Mouse (Mus musculus): ENCODE measurements at regions not wholly inside any gene's neighbourhood (a gene's known extent, or its start where the extent isn't known, plus 50 kb on each side); places are given as distances from the start of the nearest gene placed in this dataset.
"Not testable (repeated sequence)": the region's sequence is repeated elsewhere in the genome, so short reads cannot be mapped to it uniquely, and the experiment has no call there.

DNA sequence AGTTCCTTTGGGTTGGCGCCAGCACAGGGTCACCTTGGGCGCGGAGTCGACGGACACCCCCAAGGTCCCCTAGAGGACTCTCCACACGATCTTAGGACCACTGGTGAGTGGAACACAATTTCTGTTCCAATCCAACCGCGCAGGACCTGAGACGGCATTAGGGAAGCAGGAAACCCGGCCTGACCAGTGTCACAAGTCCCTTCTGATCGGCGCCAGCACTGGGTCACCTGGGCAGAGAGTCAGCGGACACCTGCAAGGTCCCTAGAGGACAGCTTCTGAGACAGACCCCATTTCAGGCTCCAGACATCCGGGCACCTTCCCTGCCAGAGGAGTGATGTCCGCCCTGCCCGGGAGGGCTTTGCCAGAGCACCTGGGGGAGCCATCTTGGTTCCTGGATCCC lies 74.2 kb upstream of the Cdh13 start:
- DNase-seq (ENCODE audit: low read depth, low spot score) = not testable (repeated sequence)

GRCm38 (mm10) chr8:118190866-118191265 lies 92.7 kb upstream of the Cdh13 start:
- peak; percentile 20 for DNase-seq (ENCODE audit: low read depth, low spot score)

DNA sequence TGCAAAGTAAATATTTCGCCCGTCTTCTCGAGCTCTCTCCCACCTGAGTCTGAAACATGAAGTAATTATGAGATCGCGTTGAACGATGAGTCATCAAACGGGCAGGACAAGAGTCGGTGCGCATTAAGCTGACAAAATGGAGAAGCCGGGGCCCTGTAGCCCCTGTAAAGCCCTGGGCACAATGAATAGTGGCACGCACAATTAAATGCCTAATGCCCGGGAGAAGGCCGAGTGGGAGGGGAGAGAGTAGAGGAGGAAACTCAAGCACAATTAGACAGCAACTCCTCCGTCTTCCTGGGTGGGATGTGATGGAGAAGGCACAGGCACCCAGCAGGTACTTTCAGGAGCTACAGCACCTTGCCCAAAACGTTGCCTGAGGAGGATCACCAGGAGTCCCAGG lies 94.3 kb upstream of the Cdh13 start:
- no peak for DNase-seq (ENCODE audit: low read depth, low spot score)

GRCm38 (mm10) chr8:118169001-118169413 lies 114.5 kb upstream of the Cdh13 start:
- DNase-seq (ENCODE audit: low read depth, low spot score) = no peak

DNA sequence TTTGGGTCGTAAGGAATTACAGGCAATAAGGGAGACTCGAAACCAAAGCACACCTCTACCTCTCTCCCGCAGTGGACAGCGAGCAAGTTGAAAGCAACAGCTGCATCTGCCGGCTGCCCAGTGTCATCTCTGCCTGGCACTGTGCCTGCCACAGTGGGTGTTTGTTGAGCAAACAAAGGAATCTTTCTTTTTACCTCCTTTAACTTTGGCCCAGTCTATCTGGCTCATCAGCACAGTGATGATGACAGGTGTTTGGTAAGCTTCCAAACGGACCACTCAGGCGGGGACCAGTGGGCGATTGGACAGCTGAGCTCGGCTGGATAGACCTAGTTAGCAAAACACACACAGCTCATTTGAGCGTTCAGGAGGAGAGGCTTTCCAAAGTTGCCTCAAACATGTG lies 121.4 kb upstream of the Cdh13 start:
- DNase-seq (ENCODE audit: low read depth, low spot score) = no peak

DNA sequence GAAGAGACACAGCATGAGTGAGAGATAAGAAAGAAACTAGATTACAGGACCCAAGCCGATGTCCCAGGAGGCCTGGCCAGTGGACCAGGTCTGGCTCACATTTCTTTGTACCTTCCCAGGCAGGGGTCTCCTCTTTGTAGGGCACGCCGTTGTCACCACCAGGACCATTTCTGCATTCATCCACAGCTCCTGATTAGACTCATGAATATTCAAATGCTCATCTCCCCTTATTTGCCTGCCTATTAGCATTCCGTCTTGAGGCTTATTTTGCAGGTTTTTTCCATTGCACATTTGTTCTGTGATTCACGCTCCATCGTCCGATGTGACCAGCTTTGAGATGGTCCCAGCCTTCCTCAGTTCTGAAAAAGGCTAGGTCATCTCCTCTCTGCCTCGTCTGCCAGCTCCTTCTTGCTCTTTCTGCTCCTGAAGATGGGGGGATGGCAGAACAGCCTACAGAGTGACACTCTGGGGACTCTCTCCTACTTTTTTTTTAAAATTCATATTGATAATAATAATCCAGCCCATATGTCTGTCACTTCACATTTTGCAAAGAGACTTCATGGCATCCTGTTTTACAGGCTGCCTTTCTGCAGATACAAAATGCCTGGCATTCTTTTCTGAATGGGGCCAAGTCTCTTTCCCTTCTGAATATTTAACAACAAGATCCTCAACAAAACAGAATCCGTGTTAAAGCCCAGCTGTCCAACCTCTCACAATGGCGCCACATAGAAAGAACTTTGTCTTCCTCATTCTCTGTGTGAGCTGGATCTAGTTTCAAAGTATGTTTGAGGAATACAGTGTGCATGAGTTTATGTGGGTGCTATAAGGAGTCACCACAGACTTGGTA lies 136.0 kb upstream of the Cdh13 start:
- no peak for DNase-seq (ENCODE audit: low read depth, low spot score)

GRCm38 (mm10) chr8:118144546-118144945 lies 139.0 kb upstream of the Cdh13 start:
- DNase-seq (ENCODE audit: low read depth, low spot score) = no peak

DNA sequence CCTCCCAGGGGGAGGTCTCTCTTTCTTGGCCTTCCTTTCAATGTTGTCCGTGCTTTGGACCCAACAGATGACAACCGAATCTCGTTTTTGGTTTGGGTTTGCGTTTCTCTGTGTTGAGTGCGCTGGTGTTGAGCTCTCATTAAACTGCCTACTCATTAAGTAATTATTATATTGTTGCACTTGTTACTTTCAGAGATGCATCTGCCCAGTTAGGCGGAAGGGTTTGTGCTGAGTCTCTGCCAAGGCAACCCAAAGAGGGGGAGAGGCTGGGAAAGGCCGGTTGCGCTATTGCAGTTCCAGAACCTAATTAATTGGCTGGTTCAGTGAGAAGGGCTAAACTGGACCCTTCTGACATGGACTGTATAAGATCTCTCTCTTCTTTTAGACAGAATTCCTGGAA lies 141.2 kb upstream of the Cdh13 start:
- DNase-seq (ENCODE audit: low read depth, low spot score) = no peak

- no peak for DNase-seq (ENCODE audit: low read depth, low spot score)
These were observed 143.6 kb upstream of the Cdh13 start for GRCm38 (mm10) chr8:118139928-118140327.

- DNase-seq (ENCODE audit: low read depth, low spot score) = no peak
These were observed 145.7 kb upstream of the Cdh13 start for GRCm38 (mm10) chr8:118137846-118138245.

- no peak for DNase-seq (ENCODE audit: low read depth, low spot score)
These were observed 158.5 kb upstream of the Cdh13 start for GRCm38 (mm10) chr8:118124993-118125392.

GRCm38 (mm10) chr8:118114253-118114652 lies 169.3 kb upstream of the Cdh13 start:
- no peak for DNase-seq (ENCODE audit: low read depth, low spot score)

DNA sequence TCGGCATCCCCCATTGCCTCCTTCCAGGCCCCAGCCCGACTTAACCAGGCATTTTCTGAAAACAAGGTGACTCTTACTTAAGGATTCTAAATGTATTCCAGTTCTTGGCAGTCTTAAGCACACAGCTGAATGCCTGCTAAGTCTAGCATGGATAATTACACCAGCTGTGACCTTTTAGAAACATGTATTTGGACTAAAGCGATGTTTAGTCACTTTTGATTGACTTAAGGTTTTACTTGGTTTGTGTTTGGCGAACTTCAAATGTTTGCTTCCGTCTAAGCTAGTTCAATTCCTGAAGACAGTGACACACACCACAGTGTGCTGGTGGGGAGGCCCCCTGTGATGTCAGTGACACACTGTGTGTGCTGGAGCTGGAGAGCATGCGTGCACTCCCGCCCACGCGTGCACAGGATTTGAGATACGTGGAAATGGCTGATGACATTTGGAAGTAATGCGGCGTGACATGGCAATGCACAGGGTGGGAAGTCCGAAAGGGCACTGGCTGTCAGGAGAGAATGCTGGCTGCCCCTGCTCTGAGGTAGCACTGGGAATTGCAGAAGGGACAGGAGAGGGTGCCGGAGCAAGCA lies 179.0 kb upstream of the Cdh13 start:
- DNase-seq (ENCODE audit: low read depth, low spot score) = no peak

DNA sequence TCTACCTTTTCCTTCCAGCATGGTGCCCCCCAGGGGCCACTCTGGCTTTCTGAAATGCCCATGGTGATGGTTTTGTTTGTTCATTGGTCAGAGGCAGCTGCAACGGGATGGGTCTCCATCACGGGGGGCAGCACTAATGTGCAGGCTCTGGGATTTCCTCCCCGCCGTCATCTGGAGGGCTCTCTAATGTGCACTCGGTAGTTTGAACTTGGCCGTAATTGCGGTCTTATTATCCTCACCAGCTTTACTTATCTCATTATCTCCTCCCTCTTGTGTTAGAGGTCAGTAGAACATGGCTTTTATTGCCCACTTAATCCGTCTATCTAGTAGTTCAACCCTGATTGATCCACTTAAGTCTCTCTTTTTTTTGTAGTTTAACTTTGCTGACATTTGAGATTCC lies 182.2 kb upstream of the Cdh13 start:
- no peak for DNase-seq (ENCODE audit: low read depth, low spot score)

DNA sequence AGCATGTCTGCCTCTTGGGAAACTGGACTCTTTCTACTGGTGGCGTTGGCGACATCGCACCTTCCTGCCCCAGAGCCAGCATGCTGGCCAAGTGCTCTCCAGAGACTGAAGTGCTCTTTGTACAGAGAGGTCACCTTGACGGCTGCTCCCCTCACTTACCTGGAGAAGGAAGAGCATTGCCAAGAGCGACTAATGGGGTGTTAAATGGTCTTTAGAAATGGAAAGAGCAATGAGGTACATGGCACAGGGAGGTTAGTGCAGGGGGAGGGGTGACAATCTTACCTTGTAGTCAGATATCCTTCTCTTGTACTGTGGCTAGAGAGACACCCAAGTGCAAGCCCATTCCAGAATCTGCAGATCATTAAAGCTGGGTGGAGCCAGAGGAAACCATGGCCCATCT lies 220.8 kb upstream of the Cdh13 start:
- no peak for DNase-seq (ENCODE audit: low read depth, low spot score)

GRCm38 (mm10) chr8:118056781-118057180 lies 226.8 kb upstream of the Cdh13 start:
- DNase-seq (ENCODE audit: low read depth, low spot score) = no peak

DNA sequence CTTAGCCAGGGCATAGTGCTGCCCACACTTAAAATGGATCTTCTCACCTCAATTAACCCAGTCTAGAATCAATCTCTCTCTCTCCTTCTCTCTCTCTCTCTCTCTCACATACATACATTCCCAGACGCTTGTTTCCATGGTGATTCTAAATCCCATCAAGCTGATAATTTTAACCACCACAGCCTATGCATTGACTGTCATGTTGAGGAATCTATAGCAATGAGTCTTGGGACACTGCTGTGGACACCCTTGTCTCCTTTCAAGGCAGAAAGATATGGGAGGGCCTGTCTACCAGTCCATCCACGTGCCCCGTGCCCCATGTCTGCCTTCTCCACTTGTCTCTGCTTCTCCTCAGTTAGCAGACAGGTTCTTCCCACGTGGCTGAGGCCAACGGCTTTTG lies 228.0 kb upstream of the Cdh13 start:
- DNase-seq (ENCODE audit: low read depth, low spot score) = peak; percentile 18

- no peak for DNase-seq (ENCODE audit: low read depth, low spot score)
These were observed 233.1 kb upstream of the Cdh13 start for GRCm38 (mm10) chr8:118050386-118050785.

DNA sequence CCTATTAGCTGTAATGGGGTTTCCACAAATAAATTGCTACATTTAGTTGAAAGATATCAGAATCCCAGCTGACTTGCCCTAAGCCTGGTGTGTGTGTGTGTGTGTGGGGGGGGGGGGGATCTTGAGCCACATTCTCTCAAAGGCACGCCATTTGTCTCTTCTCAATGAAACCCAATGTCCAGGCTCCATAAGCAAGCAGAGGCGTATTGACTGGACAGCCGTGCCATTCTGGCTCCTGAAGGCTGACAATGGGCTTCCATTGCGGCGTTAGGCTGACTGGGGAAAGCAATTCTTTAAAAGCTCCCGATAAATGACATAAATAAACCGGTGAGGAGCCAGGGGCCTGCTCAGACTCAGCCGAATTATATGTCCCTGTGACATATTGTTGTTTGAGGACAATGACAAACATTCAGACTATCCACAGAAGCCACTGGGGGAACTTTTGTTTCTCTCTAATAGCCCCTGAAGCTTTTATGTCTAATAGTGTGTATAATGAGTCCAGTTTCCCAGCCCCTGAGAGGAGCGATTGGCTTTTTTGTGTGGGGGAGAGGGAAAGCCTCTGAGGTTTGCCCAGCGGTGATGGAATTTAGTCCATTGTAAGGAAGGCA lies 240.6 kb upstream of the Mphosph6 start:
- DNase-seq (ENCODE audit: low read depth, low spot score) = no peak

GRCm38 (mm10) chr8:118041253-118041652 lies 239.5 kb upstream of the Mphosph6 start:
- no peak for DNase-seq (ENCODE audit: low read depth, low spot score)

GRCm38 (mm10) chr8:118037801-118038200 lies 236.1 kb upstream of the Mphosph6 start:
- no peak for DNase-seq (ENCODE audit: low read depth, low spot score)

DNA sequence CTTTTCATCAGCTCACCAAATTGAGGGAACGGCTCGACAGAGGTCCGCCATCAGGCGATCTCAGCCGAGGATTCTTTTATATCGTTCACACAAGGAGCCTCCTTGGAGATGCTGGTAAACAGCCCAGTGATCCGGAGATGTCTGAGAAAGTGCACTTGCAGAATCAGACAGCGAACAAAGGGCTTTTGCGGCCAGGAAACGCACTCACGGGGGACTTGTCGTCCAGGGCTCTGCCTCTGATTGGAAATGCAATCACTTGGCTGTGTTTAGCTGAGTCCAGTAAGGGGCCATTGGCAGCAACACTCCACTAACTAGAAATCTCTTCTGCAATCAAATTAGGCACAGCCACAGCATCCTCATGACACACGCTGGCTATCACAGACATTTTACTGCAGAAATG lies 232.3 kb upstream of the Mphosph6 start:
- DNase-seq (ENCODE audit: low read depth, low spot score) = peak; percentile 28

DNA sequence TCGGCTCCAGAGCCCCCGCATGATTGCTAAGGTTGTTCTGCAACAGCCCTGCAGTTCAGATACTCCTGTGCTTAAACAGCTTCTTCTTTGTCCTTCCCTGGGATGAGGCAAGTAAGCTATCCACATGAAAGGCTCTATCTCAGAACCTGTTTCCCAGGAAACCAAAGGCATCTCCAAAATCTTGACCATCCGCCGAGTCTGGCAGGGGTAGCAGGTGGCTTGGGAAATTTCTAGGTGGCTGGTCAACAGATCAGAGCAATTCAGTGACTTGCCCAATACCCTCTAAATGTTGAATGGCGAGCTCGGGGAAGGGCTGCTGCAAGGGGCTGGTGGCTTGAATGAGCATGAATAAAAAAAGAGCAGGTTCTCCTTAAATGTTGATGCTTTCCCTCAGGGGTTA lies 229.7 kb upstream of the Mphosph6 start:
- DNase-seq (ENCODE audit: low read depth, low spot score) = no peak
